Mouse (Mus musculus) heart, adult 8-10 months (tissue): ENCODE measurements at regions not wholly inside any gene's neighbourhood (a gene's known extent, or its start where the extent isn't known, plus 50 kb on each side); places are given as distances from the start of the nearest gene placed in this dataset.

Experiments used
- DNase-seq: peaks from one replicate; pipeline ENCODE4 v3.0.0; 2022; ENCODE audit warnings: low spot score

- DNase-seq: no peak
Observed at GRCm38 (mm10) chr3:37881016-37881415, 156.7 kb upstream of the Gm5148 start.

- no peak for DNase-seq
Observed at GRCm38 (mm10) chr3:37879056-37879455, 154.8 kb upstream of the Gm5148 start.

GRCm38 (mm10) chr3:37876016-37876765 lies 151.9 kb upstream of the Gm5148 start:
- peak; percentile 24 for DNase-seq

- peak; percentile 88 for DNase-seq
Observed at GRCm38 (mm10) chr3:37875331-37876015, 151.2 kb upstream of the Gm5148 start.

- peak; percentile 55 for DNase-seq
Observed at GRCm38 (mm10) chr3:37874864-37875263, 150.6 kb upstream of the Gm5148 start.

GRCm38 (mm10) chr3:37874346-37874745 lies 150.1 kb upstream of the Gm5148 start:
- DNase-seq: no peak

- no peak for DNase-seq
Observed at GRCm38 (mm10) chr3:37872329-37872728, 148.0 kb upstream of the Gm5148 start.

- no peak for DNase-seq
Observed at GRCm38 (mm10) chr3:37871076-37871475, 146.8 kb upstream of the Gm5148 start.

- peak; percentile 24 for DNase-seq
Observed at GRCm38 (mm10) chr3:37868454-37868853, 144.2 kb upstream of the Gm5148 start.

- no peak for DNase-seq
Observed at GRCm38 (mm10) chr3:37862756-37863155, 138.5 kb upstream of the Gm5148 start.

GRCm38 (mm10) chr3:37860715-37861461 lies 136.6 kb upstream of the Gm5148 start:
- DNase-seq: no peak

GRCm38 (mm10) chr3:37860034-37860714 lies 135.9 kb upstream of the Gm5148 start:
- no peak for DNase-seq

- DNase-seq: no peak
Observed at GRCm38 (mm10) chr3:37858624-37859302, 134.5 kb upstream of the Gm5148 start.

GRCm38 (mm10) chr3:37846191-37847003 lies 122.1 kb upstream of the Gm5148 start:
- DNase-seq: peak; percentile 45

- peak; percentile 72 for DNase-seq
Observed at GRCm38 (mm10) chr3:37845313-37846023, 121.2 kb upstream of the Gm5148 start.

GRCm38 (mm10) chr3:37844731-37845312 lies 120.5 kb upstream of the Gm5148 start:
- peak; percentile 40 for DNase-seq

- no peak for DNase-seq
Observed at GRCm38 (mm10) chr3:37842289-37842688, 118.0 kb upstream of the Gm5148 start.

GRCm38 (mm10) chr3:37838896-37839295 lies 114.6 kb upstream of the Gm5148 start:
- DNase-seq: peak; percentile 83

- peak; percentile 81 for DNase-seq
Observed at GRCm38 (mm10) chr3:37836749-37837148, 112.5 kb upstream of the Gm5148 start.
